Mouse (Mus musculus) G1E (cell line): ENCODE measurements around the gene Spocd1.

Experiments used
- CTCF ChIP-seq: IDR thresholded peaks from 2 replicates; pipeline ENCODE4 v1.5.1; 2012; ENCODE audit warnings: low read depth, low read length, inconsistent platforms, mixed read lengths
- GATA1 ChIP-seq: IDR thresholded peaks from 2 replicates; pipeline ENCODE4 v1.6.1; 2012; ENCODE audit warnings: borderline replicate concordance, low read length, inconsistent platforms, mixed read lengths
- POLR2AphosphoS5 ChIP-seq: IDR thresholded peaks from 2 replicates; pipeline ENCODE4 v1.6.1; 2012; ENCODE audit warnings: low read depth, low read length, inconsistent platforms; ENCODE audit not compliant: insufficient replicate concordance
- TAL1 ChIP-seq: conservative IDR thresholded peaks from 2 replicates; pipeline ENCODE4 v1.6.1; 2012; ENCODE audit warnings: low read depth, low read length, inconsistent platforms, mixed read lengths

- TF ChIP-seq POLR2AphosphoS5 (no peak), GATA1 (no peak), CTCF (no peak), TAL1 (no peak)
These were observed 11.9 kb upstream of the Spocd1 start for GRCm38 (mm10) chr4:129917016-129917603.
